Mouse (Mus musculus): ENCODE results near the gene Plxna2. TPM values are rescaled to one million over a fixed set of nuclear protein-coding genes. Genes with fewer than 3 reads are reported as not detected.

The Plxna2 gene
- polyA plus RNA-seq, 1 experiment from 2014 or later: 10.4 TPM

DNA sequence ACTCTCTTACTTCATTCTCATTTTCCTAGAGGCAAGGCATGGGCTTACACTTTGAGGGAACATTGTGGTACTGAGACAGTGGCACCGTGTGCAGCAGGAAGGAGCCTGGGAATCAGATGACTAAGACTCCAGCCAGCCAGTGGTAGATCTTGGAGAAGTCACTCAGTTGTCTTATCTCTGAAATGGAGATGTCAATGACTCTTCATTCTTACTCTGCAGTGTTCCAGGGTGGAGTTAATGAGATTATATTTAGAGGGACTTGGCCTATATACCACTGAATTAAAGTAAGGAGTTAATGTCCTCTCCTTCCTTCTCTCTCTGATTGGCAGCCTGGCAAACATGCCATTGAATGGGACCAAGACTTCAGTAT, 54.5 kb downstream of the Plxna2 start:
- H3K9ac ChIP-seq (ENCODE audit: low read length): no peak overlapping the region
- no peak overlapping the region for H3K4me3 ChIP-seq (ENCODE audit: low read length)
- no peaks in the 10 kb centered on the region for H3K36me3 ChIP-seq (ENCODE audit: control insufficient read depth, insufficient read depth, low read length)
- H3K27me3 ChIP-seq (ENCODE audit: control insufficient read depth, insufficient read depth, low read depth, low read length): no peaks in the 10 kb centered on the region
- no peak overlapping the region for H3K27ac ChIP-seq (ENCODE audit: low read length)
- peaks cover 5% of the 10 kb centered on the region for H3K4me1 ChIP-seq (replicated peaks; ENCODE audit: control insufficient read depth, insufficient read depth, low read length)
- 72% methylated on average over 1 of the region's 1 CpGs for WGBS
- H3K4me2 ChIP-seq (ENCODE audit: low read depth, low read length): no peak overlapping the region
- no peaks in the 10 kb centered on the region for H3K9me3 ChIP-seq (ENCODE audit: control insufficient read depth, low read length)
- ATAC-seq (ENCODE audit: low read depth): no peak

DNA sequence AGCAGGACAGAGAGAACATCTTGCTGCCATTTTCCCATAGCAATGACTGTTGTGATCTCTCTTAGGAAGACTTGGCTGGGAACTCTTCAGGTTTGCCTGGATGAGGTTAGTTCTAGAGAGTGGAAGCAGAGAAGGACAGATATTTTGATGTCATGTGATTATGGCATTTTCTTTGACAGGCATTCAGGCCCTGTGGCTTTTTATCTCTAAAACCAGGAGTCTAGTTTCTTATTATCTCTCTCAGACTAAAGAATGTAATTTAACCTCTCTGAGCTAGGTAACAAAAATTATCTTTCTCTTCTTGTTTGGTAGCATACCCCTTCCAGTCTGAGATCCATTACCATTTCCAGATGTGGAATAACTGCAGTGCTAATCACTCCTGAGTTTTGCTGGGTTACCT, 55.2 kb downstream of the Plxna2 start:
- Histone ChIP-seq H3K9me3 (ENCODE audit: control insufficient read depth, low read length) (no peaks in the 10 kb centered on the region), H3K36me3 (ENCODE audit: control insufficient read depth, insufficient read depth, low read length) (no peaks in the 10 kb centered on the region), H3K4me2 (ENCODE audit: low read depth, low read length) (no peak overlapping the region), H3K27me3 (ENCODE audit: control insufficient read depth, insufficient read depth, low read depth, low read length) (no peaks in the 10 kb centered on the region), H3K27ac (ENCODE audit: low read length) (no peak overlapping the region), H3K4me3 (ENCODE audit: low read length) (no peak overlapping the region), H3K9ac (ENCODE audit: low read length) (no peak overlapping the region), H3K4me1 (replicated peaks; ENCODE audit: control insufficient read depth, insufficient read depth, low read length) (peaks cover 6% of the 10 kb centered on the region)
- no peak for ATAC-seq (ENCODE audit: low read depth)

DNA sequence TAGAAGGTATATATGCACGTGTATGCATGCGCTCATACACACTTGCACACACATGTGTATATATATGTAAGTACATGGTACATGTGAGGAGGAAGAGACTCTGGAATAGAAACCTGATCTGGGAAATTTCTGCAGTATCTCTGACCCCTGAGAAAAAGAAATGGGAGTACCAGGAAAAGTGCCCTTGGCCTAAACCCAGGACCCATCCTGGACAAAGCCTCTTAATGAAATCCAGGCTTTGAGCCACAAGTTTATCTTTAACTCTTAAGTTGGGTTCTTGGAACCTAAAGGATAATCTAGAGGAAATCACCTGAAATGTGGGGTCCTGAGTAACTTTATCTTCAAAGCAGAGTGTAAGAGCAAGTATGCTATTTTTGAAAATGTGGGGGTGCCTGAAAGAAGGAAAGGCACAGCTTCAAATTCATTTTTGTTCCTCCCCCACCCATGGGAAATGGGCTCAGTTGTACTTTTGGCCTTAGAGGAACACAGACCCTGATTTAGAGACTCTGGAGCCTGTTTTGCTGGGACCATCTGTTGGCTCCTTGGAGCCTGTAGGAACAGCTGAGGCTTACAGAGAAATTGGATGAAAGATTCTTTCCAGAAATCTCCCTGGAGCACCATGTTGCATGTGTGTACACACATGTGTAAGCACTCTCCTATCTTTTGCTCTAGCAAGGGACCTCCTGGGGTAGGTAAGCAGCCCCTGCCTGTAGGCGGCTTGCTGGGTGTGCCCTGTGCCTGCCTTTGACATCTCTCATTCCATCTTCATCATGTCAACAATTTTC, 57.3 kb downstream of the Plxna2 start:
- Histone ChIP-seq H3K27me3 (ENCODE audit: control insufficient read depth, insufficient read depth, low read depth, low read length) (no peaks in the 10 kb centered on the region), H3K4me3 (ENCODE audit: low read length) (no peak overlapping the region), H3K36me3 (ENCODE audit: control insufficient read depth, insufficient read depth, low read length) (no peaks in the 10 kb centered on the region), H3K27ac (ENCODE audit: low read length) (peak overlapping the region; percentile 33; the same call in 1 of the 2 replicates), H3K9ac (ENCODE audit: low read length) (no peak overlapping the region), H3K4me2 (ENCODE audit: low read depth, low read length) (no peak overlapping the region), H3K4me1 (replicated peaks; ENCODE audit: control insufficient read depth, insufficient read depth, low read length) (peaks cover 19% of the 10 kb centered on the region), H3K9me3 (ENCODE audit: control insufficient read depth, low read length) (no peaks in the 10 kb centered on the region)
- WGBS: 84% methylated on average over 3 of the region's 3 CpGs
- no peak; the same call in 1 of the 2 replicates for ATAC-seq (ENCODE audit: low read depth)

DNA sequence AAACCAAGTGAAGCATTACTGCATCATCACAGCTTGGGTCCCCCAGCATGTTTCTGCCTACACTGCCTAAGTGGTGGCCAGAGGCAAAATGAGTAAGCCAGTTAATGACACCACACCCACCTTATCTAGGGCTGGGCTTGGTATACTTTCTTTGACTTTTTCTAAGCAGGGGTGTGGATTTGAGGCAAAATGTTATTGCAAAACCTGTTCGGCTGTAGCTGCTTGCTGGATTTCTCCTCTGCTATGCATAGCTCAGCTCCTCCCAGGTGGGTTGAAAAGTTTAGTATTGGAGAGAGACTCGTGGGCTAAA, 57.8 kb downstream of the Plxna2 start:
- ATAC-seq (ENCODE audit: low read depth): peak; percentile 77
- Histone ChIP-seq H3K9me3 (ENCODE audit: control insufficient read depth, low read length) (no peaks in the 10 kb centered on the region), H3K36me3 (ENCODE audit: control insufficient read depth, insufficient read depth, low read length) (no peaks in the 10 kb centered on the region), H3K4me3 (ENCODE audit: low read length) (no peak overlapping the region), H3K9ac (ENCODE audit: low read length) (no peak overlapping the region), H3K4me2 (ENCODE audit: low read depth, low read length) (no peak overlapping the region), H3K4me1 (replicated peaks; ENCODE audit: control insufficient read depth, insufficient read depth, low read length) (peaks cover 19% of the 10 kb centered on the region), H3K27me3 (ENCODE audit: control insufficient read depth, insufficient read depth, low read depth, low read length) (no peaks in the 10 kb centered on the region), H3K27ac (ENCODE audit: low read length) (peak overlapping the region; percentile 33; the same call in 1 of the 2 replicates)
- WGBS: 39% methylated on average over 2 of the region's 2 CpGs

DNA sequence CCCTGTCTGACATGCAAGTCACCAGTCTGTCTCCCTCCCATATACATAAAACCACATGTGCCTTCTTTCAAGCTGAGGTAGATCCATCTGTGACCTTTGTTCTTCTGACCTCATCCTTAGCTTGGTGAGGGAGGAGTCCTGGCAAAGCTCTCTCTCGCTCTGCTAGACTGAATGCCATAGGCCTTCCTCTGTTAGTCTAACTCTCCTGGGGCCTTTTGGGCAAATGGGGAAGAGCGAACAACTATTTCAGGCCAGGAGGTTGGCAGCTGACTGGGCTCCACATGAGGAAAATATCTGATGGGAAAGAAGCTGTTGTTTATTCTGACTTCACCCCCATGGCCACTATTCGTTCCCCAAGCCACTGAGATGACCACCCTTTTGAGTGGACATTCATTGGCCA, 59.9 kb downstream of the Plxna2 start:
- peaks cover 21% of the 10 kb centered on the region for H3K4me1 ChIP-seq (replicated peaks; ENCODE audit: control insufficient read depth, insufficient read depth, low read length)
- H3K27ac ChIP-seq (ENCODE audit: low read length): no peak overlapping the region
- H3K4me2 ChIP-seq (ENCODE audit: low read depth, low read length): no peak overlapping the region
- WGBS: 78% methylated on average over 3 of the region's 3 CpGs
- H3K27me3 ChIP-seq (ENCODE audit: control insufficient read depth, insufficient read depth, low read depth, low read length): no peaks in the 10 kb centered on the region
- no peaks in the 10 kb centered on the region for H3K36me3 ChIP-seq (ENCODE audit: control insufficient read depth, insufficient read depth, low read length)
- H3K9me3 ChIP-seq (ENCODE audit: control insufficient read depth, low read length): no peaks in the 10 kb centered on the region
- ATAC-seq (ENCODE audit: low read depth): no peak
- H3K9ac ChIP-seq (ENCODE audit: low read length): no peak overlapping the region
- no peak overlapping the region for H3K4me3 ChIP-seq (ENCODE audit: low read length)

DNA sequence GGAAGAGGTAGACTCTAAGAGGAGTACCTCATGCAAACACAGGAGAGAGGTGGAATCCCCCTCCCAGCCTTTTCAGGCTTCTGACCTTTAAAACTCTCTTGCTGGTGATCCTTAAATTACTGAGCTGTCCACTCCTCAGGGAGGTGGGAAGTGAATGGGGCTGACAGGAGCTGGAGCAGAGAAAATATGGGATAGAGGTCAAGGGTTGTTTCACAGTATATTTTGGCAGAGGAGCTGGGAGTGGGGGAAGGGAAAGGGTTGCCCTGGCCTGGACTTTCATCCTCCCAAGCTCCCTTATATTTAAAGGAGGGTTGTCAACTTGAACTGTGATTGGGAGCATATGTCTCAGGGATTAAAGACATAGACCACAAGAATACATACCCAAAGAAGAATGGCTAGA, 61.1 kb downstream of the Plxna2 start:
- Histone ChIP-seq H3K9ac (ENCODE audit: low read length) (no peak overlapping the region), H3K36me3 (ENCODE audit: control insufficient read depth, insufficient read depth, low read length) (no peaks in the 10 kb centered on the region), H3K9me3 (ENCODE audit: control insufficient read depth, low read length) (no peaks in the 10 kb centered on the region), H3K27ac (ENCODE audit: low read length) (no peak overlapping the region), H3K27me3 (ENCODE audit: control insufficient read depth, insufficient read depth, low read depth, low read length) (no peaks in the 10 kb centered on the region), H3K4me1 (replicated peaks; ENCODE audit: control insufficient read depth, insufficient read depth, low read length) (peaks cover 21% of the 10 kb centered on the region), H3K4me2 (ENCODE audit: low read depth, low read length) (no peak overlapping the region), H3K4me3 (ENCODE audit: low read length) (no peak overlapping the region)
- ATAC-seq (ENCODE audit: low read depth): 0 out of 2 replicates have a peak, but pooled peaks have one; percentile 20

DNA sequence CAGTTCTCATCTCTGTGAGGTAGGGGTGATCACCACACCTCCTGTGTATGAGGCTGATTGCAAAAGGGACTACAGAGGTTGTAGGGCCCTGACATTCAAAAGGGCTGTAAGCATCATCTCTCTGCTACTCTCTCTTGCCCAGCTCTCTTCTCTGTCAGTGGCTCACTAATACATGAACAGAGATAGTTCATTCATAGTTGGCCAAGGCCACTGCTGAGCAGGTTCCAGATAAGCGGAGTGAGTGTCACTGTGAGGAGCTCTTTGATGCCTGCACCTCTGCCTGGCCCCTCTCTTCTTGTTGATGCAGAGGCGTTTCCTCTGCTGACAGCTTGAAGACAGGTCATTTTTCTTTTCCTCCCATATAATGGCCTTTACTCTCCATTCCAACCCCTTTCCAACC, 62.1 kb downstream of the Plxna2 start:
- no peak overlapping the region for H3K4me2 ChIP-seq (ENCODE audit: low read depth, low read length)
- no peak overlapping the region for H3K9ac ChIP-seq (ENCODE audit: low read length)
- H3K36me3 ChIP-seq (ENCODE audit: control insufficient read depth, insufficient read depth, low read length): no peaks in the 10 kb centered on the region
- 20% methylated on average over 2 of the region's 2 CpGs for WGBS
- ATAC-seq (ENCODE audit: low read depth): no peak
- H3K9me3 ChIP-seq (ENCODE audit: control insufficient read depth, low read length): no peaks in the 10 kb centered on the region
- H3K4me1 ChIP-seq (replicated peaks; ENCODE audit: control insufficient read depth, insufficient read depth, low read length): peaks cover 21% of the 10 kb centered on the region
- H3K4me3 ChIP-seq (ENCODE audit: low read length): no peak overlapping the region
- H3K27me3 ChIP-seq (ENCODE audit: control insufficient read depth, insufficient read depth, low read depth, low read length): no peaks in the 10 kb centered on the region
- no peak overlapping the region for H3K27ac ChIP-seq (ENCODE audit: low read length)

DNA sequence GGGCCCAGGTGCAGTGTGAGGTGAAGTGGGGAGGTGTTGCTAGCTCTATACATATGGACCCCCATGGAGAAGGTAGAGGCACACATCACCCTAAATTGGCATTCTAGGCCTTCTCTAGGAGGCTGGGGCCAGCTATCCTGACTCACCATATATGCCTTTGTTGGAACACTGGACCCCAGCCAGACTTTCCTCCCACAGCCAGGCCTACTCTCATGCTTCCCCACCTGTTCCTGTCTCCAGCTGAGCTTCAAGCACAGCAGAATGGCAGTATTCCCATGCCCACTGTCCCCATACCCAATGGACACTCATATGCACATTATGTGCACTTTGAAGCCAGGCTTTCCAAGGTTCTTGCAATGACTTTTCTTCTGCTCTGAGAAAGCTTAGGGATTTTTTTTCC, 64.0 kb downstream of the Plxna2 start:
- H3K9me3 ChIP-seq (ENCODE audit: control insufficient read depth, low read length): no peaks in the 10 kb centered on the region
- peak; percentile 35; the same call in 1 of the 2 replicates for ATAC-seq (ENCODE audit: low read depth)
- peaks cover 17% of the 10 kb centered on the region for H3K4me1 ChIP-seq (replicated peaks; ENCODE audit: control insufficient read depth, insufficient read depth, low read length)

DNA sequence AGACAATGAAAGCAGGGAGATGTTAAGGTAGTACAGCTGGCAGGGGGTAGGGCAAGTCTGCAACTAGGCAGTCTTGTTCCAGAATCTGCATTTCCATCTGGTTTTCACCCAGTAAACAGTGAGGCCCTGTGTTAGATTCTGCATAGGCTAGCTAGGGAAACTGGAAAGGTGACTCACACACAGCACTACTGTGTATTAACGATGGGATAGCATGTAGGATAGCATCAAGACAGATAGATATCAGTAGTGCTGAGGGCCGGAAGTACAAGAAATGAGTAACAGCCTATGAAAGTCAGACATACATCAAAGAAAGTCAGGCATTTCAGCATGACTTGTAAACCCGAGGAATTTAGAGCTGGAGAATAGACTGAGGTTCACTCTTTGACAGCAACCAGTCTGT, 65.1 kb downstream of the Plxna2 start:
- Histone ChIP-seq H3K4me1 (replicated peaks; ENCODE audit: control insufficient read depth, insufficient read depth, low read length) (peaks cover 19% of the 10 kb centered on the region), H3K9ac (ENCODE audit: low read length) (no peak overlapping the region), H3K27me3 (ENCODE audit: control insufficient read depth, insufficient read depth, low read depth, low read length) (no peaks in the 10 kb centered on the region), H3K4me2 (ENCODE audit: low read depth, low read length) (no peak overlapping the region), H3K4me3 (ENCODE audit: low read length) (no peak overlapping the region), H3K9me3 (ENCODE audit: control insufficient read depth, low read length) (no peaks in the 10 kb centered on the region), H3K36me3 (ENCODE audit: control insufficient read depth, insufficient read depth, low read length) (no peaks in the 10 kb centered on the region), H3K27ac (ENCODE audit: low read length) (no peak overlapping the region)
- ATAC-seq (ENCODE audit: low read depth): no peak
- 57% methylated on average over 3 of the region's 3 CpGs for WGBS

More for the DNA sequence above, 64.0 kb downstream of the Plxna2 start:
- Histone ChIP-seq H3K9ac (ENCODE audit: low read length) (no peak overlapping the region), H3K4me3 (ENCODE audit: low read length) (no peak overlapping the region), H3K27ac (ENCODE audit: low read length) (no peak overlapping the region), H3K4me2 (ENCODE audit: low read depth, low read length) (no peak overlapping the region), H3K36me3 (ENCODE audit: control insufficient read depth, insufficient read depth, low read length) (no peaks in the 10 kb centered on the region), H3K27me3 (ENCODE audit: control insufficient read depth, insufficient read depth, low read depth, low read length) (no peaks in the 10 kb centered on the region)

DNA sequence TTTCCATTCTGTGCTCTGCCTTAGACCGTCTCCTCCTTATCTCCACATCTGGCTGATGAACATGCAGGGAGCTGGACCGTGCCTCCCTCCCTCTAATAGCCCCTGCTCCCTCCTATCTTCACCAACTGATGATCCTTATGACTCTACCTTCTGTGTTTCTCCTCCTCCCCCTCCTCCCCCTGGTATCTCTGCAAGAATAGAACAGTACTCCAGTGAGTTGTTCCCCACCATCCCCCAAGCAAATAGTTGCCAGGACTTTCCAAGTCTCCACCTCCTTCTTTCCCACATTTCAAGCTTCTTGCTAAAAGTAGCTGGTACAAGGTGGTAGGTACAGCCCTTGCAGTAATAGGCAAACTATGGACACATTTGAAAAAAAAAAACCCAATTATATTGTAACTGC, 67.9 kb downstream of the Plxna2 start:
- H3K9me3 ChIP-seq (ENCODE audit: control insufficient read depth, low read length): no peaks in the 10 kb centered on the region
- no peak overlapping the region for H3K4me3 ChIP-seq (ENCODE audit: low read length)
- no peak overlapping the region for H3K27ac ChIP-seq (ENCODE audit: low read length)
- H3K36me3 ChIP-seq (ENCODE audit: control insufficient read depth, insufficient read depth, low read length): no peaks in the 10 kb centered on the region
- no peak overlapping the region for H3K9ac ChIP-seq (ENCODE audit: low read length)
- H3K4me1 ChIP-seq (replicated peaks; ENCODE audit: control insufficient read depth, insufficient read depth, low read length): peaks cover 5% of the 10 kb centered on the region; the same call in 1 of the 2 replicates
- ATAC-seq (ENCODE audit: low read depth): no peak
- 66% methylated on average over 2 of the region's 2 CpGs for WGBS
- H3K27me3 ChIP-seq (ENCODE audit: control insufficient read depth, insufficient read depth, low read depth, low read length): no peaks in the 10 kb centered on the region
- no peak overlapping the region for H3K4me2 ChIP-seq (ENCODE audit: low read depth, low read length)

Measured in lung, embryonic 16.5 days (tissue).